Mouse (Mus musculus) large intestine, adult 2 months (tissue): ENCODE results near the gene Scrt2. TPM values are rescaled to one million over a fixed set of nuclear protein-coding genes. Genes with fewer than 3 reads are reported as not detected.

Experiments used
- DNase-seq: peaks from one replicate; pipeline ENCODE4 v3.0.0-alpha.2; 2012; ENCODE audit warnings: low read depth, low spot score
- WGBS: fragments of 180-500 bp; shearing (Covaris S2); methylation state at CpG from one replicate; pipeline ENCODE4 v1.1.7; 2018; 5-methylcytosine and 5-hydroxymethylcytosine counted together
- polyA plus RNA-seq: library from polyadenylated mRNA; depleted of rRNA; stranded (reverse); fragments of >200 nt; gene quantifications from 2 replicates; pipeline ENCODE4 v1.2.3, GENCODE M21; 2012; rRNA removed

The Scrt2 gene
- polyA plus RNA-seq, 1 experiment, result not detected

GRCm38 (mm10) chr2:152139191-152139987, 58.1 kb downstream of the Scrt2 start:
- no peak for DNase-seq
- 68% methylated on average over 10 of the region's 10 CpGs for WGBS

- WGBS, result 61% methylated on average over 11 of the region's 11 CpGs
- no peak for DNase-seq
These were observed 59.6 kb downstream of the Scrt2 start for GRCm38 (mm10) chr2:152140941-152141340.

DNA sequence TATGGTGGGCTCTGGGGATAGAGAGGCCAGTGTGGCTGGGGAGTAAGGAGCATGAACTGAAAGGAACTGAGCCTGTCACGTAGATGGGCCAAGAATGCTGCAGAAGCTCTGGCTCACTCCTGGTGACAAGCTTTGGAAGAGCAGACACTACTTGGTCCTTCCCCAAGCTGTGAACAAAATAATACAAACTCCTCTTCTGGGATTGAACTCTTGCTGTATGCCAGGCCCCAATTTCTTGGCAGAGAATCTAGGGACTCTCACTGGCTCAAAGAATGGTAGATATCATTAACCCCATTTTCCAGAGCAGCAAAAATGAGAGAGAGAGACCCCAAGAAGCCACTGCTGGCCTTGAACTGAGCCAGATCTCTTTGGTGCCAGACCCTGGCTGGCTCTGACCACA, 60.2 kb downstream of the Scrt2 start:
- DNase-seq, result no peak
- 52% methylated on average over 1 of the region's 1 CpGs for WGBS

GRCm38 (mm10) chr2:152142046-152142445, 60.7 kb downstream of the Scrt2 start:
- 6% methylated on average over 13 of the region's 13 CpGs for WGBS
- DNase-seq, result no peak

DNA sequence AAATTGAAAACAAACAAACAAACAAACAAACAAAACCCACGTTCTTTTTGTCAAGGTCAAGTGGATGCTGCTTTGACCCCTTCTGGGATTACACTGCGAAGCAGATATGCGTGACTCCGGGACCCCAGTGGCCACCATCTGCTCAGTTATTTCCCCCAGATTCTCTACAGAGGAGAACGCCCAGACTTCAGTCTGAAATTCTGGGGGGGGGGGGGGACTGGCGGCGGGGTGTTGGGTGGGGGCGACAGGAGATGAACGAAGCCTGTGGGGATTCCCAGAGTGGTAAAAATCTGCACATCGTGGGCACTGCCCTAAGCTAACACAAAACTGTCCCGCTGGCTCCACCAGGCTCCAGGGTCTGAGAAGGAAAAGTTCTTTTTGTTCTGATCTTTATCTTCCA, 61.2 kb downstream of the Scrt2 start:
- DNase-seq, result no peak
- WGBS, result 10% methylated on average over 11 of the region's 11 CpGs

DNA sequence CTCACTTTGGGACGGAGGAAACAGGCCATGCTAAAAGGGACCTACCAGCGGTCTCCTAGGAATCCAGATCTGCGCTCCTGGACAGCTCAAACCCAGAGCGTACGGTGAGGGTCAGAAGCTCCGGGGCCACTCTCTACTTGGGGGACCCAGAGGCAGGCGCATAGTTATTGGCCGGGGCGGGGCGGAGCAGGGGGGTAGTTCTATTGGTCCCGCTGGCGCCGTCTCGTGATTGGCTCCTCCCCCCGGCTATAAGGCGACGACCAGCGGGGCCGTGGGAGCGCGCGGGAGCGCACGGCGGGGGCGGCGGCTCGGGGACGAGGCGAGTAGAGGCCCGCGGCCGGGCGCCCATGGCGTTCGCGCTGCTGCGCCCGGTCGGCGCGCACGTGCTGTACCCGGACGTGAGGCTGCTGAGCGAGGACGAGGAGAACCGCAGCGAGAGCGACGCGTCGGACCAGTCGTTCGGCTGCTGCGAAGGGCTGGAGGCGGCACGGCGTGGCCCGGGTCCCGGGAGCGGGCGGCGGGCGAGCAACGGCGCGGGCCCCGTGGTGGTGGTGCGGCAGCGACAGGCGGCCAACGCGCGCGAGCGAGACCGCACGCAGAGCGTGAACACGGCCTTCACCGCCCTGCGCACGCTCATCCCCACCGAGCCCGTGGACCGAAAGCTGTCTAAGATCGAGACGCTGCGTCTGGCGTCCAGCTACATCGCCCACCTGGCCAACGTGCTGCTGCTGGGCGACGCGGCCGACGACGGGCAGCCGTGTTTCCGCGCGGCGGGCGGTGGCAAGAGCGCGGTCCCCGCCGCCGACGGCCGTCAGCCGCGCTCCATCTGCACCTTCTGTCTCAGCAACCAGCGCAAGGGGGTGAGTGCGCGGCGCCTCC, 62.2 kb downstream of the Scrt2 start, which contains the start of gene Tcf15:
Gene Tcf15, plus strand, starts transcription at position 283 of the 879 bp plus-strand sequence.
- WGBS, result 2% methylated on average over 118 of the region's 118 CpGs
- no peak for DNase-seq

DNA sequence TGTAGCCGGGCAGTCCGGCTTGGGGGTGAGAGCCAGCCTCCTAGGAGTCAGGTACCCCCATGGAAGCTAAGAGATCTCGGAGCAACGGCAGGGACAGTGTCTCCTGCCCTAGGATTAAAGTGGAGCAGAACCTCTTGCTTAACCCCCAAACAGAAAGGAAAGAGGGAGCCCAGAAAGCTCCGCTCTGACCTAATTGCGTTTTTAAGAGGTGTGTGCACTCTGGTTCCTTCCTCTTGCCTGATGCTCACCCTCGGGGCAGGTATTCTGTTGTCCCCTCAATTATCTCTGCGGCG, 62.8 kb downstream of the Scrt2 start:
- no peak for DNase-seq
- 29% methylated on average over 9 of the region's 9 CpGs for WGBS

DNA sequence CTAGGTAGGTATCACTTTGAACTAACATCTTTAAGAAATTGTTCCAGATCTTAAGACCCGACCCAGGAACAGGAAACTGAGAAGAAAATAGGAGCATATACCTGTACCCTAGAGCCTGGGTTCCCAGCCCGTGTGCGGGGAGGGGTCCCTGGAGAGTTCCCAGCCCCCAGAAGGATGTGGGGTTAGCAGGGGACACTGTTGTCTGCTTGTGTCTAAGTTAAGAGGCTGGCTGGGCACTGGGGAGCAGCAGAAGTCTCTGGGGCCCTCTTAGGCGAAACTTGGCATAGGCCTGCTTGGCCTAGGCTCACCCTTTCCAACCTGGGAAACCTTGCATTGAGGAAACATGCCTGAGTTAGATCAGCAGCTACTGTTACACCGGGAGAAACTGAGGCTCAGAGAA, 63.2 kb downstream of the Scrt2 start:
- WGBS, result 82% methylated on average over 5 of the region's 5 CpGs
- DNase-seq, result no peak

Other genes with a start within 250 kb of the Scrt2 start
- gene Rspo4, start 238.6 kb upstream of the Scrt2 start, polyA plus RNA-seq, result not detected in 2 replicates
- gene Angpt4, start 170.3 kb upstream of the Scrt2 start, polyA plus RNA-seq, result 0.32 and 0.49 TPM in 2 replicates
- gene Fam110a, start 101.3 kb upstream of the Scrt2 start, polyA plus RNA-seq, result 12.3 and 16.3 TPM in 2 replicates
- 115 and 152 TPM in 2 replicates for gene Slc52a3, start 85.0 kb upstream of the Scrt2 start, polyA plus RNA-seq
- 342 and 494 TPM in 2 replicates for gene Srxn1, start 24.0 kb downstream of the Scrt2 start, polyA plus RNA-seq
- gene Tcf15, start 62.0 kb downstream of the Scrt2 start, polyA plus RNA-seq, result 1.6 and 1.7 TPM in 2 replicates
- gene Csnk2a1, start 145.3 kb downstream of the Scrt2 start, polyA plus RNA-seq, result 30.2 and 33.6 TPM in 2 replicates
- 61.9 and 68.5 TPM in 2 replicates for gene Tbc1d20, start 212.3 kb downstream of the Scrt2 start, polyA plus RNA-seq